Mouse (Mus musculus) brain, embryonic 18.5 days (tissue): ENCODE data around the gene Ttc17.

Experiments used
- DNase-seq: peaks from one replicate; pipeline ENCODE4 v3.0.0-alpha.2; 2012; ENCODE audit warnings: low read depth, low spot score

The Ttc17 gene

DNA sequence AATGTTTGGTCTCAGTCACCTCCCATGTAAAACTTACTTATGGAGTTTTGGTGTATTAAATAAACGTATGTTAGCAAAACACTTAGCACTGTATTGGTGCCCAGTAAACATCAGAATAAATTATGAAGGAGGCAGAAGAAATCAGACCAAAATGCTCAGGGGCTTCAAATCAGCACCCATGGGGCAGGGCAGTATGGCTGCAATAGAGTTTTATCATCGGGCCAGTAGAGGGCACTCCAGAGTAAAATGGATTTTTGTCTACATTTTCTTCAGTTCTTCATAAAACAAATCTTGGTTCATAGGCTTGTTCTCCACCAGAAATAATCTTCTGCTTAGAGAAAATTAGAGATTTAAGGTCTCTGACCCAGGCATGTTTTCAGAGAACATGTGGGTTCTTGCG is 152.4 kb downstream of the Ttc17 start:
- DNase-seq, result no peak
